Mouse (Mus musculus): ENCODE results near the gene Catsper4. TPM values are rescaled to one million over a fixed set of nuclear protein-coding genes. Genes with fewer than 3 reads are reported as not detected.

Gene Catsper4
- polyA plus RNA-seq, 1 experiment, result 1.0 TPM

- DNase-seq (ENCODE audit: low spot score), result no peak
These were observed 45.4 kb downstream of the Catsper4 start for GRCm38 (mm10) chr4:134181825-134182224.

GRCm38 (mm10) chr4:134181112-134181511 is 46.1 kb downstream of the Catsper4 start:
- no peak for DNase-seq (ENCODE audit: low spot score)

- no peak for DNase-seq (ENCODE audit: low spot score)
These were observed 54.8 kb downstream of the Catsper4 start for GRCm38 (mm10) chr4:134172391-134172790.

GRCm38 (mm10) chr4:134166906-134167305 is 60.3 kb downstream of the Catsper4 start:
- DNase-seq (ENCODE audit: low spot score), result no peak

GRCm38 (mm10) chr4:134165548-134166465 is 61.4 kb downstream of the Catsper4 start:
- no peak for DNase-seq (ENCODE audit: low spot score)

GRCm38 (mm10) chr4:134165024-134165423 is 62.2 kb downstream of the Catsper4 start:
- no peak for DNase-seq (ENCODE audit: low spot score)

- DNase-seq (ENCODE audit: low spot score), result no peak
These were observed 62.6 kb downstream of the Catsper4 start for GRCm38 (mm10) chr4:134164591-134164990.

Other genes with a start within 250 kb of the Catsper4 start
- gene Dhdds, start 226.5 kb downstream of the Catsper4 start, polyA plus RNA-seq (2012; rRNA removed), result 35.0 and 35.6 TPM in 2 replicates
- not detected in 2 replicates for gene Lin28a, start 208.5 kb downstream of the Catsper4 start, polyA plus RNA-seq (2012; rRNA removed)
- gene Zfp683, start 173.5 kb downstream of the Catsper4 start, polyA plus RNA-seq (2012; rRNA removed), result 0.37 and 0.44 TPM in 2 replicates
- gene Crybg2, start 166.6 kb downstream of the Catsper4 start, polyA plus RNA-seq (2012; rRNA removed), result 11.8 and 17.7 TPM in 2 replicates
- gene Cd52, start 132.3 kb downstream of the Catsper4 start, polyA plus RNA-seq (2012; rRNA removed), result 31.3 and 32.6 TPM in 2 replicates
- gene Ubxn11, start 124.8 kb downstream of the Catsper4 start, polyA plus RNA-seq (2012; rRNA removed), result 4.1 and 4.2 TPM in 2 replicates
- 337 and 349 TPM in 2 replicates for gene Sh3bgrl3, start 98.6 kb downstream of the Catsper4 start, polyA plus RNA-seq (2012; rRNA removed)
- 22.9 and 23.6 TPM in 2 replicates for gene Cep85, start 40.3 kb downstream of the Catsper4 start, polyA plus RNA-seq (2012; rRNA removed)
- not detected in 2 replicates for gene Gm7534, start 24.4 kb downstream of the Catsper4 start, polyA plus RNA-seq (2012; rRNA removed)
- gene Cnksr1, start 11.0 kb upstream of the Catsper4 start, polyA plus RNA-seq (2012; rRNA removed), result 11.5 and 13.1 TPM in 2 replicates
- gene E130218I03Rik, start 16.3 kb upstream of the Catsper4 start, polyA plus RNA-seq (2012; rRNA removed), result not detected in 2 replicates
- 8.9 and 11.0 TPM in 2 replicates for gene Zfp593, start 18.2 kb upstream of the Catsper4 start, polyA plus RNA-seq (2012; rRNA removed)
- not detected in 2 replicates for gene Gm30191, start 19.6 kb upstream of the Catsper4 start, polyA plus RNA-seq (2012; rRNA removed)
- gene Grrp1, start 26.7 kb upstream of the Catsper4 start, polyA plus RNA-seq (2012; rRNA removed), result 13.7 TPM in 2 replicates
- 5.8 and 7.5 TPM in 2 replicates for gene Pdik1l, start 60.5 kb upstream of the Catsper4 start, polyA plus RNA-seq (2012; rRNA removed)
- gene Trim63, start 87.7 kb upstream of the Catsper4 start, polyA plus RNA-seq (2012; rRNA removed), result 0.04 and 0.12 TPM in 2 replicates
- 0.06 and 0.08 TPM in 2 replicates for gene Slc30a2, start 115.8 kb upstream of the Catsper4 start, polyA plus RNA-seq (2012; rRNA removed)
- gene Extl1, start 156.5 kb upstream of the Catsper4 start, polyA plus RNA-seq (2012; rRNA removed), result 9.8 and 10.9 TPM in 2 replicates
- gene Pafah2, start 168.9 kb upstream of the Catsper4 start, polyA plus RNA-seq (2012; rRNA removed), result 37.9 and 39.9 TPM in 2 replicates
- gene Stmn1, start 240.9 kb upstream of the Catsper4 start, polyA plus RNA-seq (2012; rRNA removed), result 67.0 and 104 TPM in 2 replicates

Measured in urinary bladder, adult 2 months (tissue).